Mouse (Mus musculus): Measurements from ENCODE around the gene Glp1r.

The Glp1r gene

DNA sequence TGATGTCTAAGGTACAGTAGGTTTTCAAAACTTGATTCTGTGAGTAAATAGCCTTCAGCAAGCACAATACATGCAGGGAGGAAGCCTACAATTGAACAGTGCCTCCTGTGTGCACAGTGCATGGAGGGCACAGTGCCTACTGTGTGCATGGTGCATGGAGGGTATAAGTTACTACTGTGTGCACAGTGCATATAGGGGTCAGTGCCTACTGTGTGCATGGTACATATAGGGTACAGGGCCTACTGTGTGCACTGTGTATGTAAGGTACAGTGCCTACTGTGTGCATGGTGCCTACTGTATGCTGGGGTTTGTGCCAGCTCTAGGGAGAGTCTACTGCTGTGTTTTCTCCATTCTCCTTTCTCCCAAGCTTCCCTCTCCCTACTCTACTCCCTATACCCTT is 12.6 kb downstream of the Glp1r start:
- no peak for DNase-seq

DNA sequence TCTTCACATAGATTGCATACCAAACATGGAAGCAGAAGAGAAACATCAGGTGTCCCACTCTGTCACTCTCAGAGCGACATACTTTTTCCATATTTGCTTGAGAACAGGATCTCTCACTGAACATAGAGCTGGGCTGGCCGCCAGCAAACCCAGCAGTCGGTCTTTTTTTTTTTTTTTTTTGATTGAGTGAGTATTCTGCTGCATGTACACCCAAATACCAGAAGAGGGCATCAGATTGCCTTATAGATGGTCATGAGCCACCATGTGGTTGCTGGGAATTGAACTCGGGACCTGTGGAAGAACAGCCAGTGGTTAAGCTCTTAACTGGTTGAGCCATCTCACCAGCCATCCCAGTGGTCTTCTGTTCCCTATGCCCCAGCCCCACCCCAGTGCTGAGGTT is 21.9 kb downstream of the Glp1r start:
- no peak for DNase-seq

DNA sequence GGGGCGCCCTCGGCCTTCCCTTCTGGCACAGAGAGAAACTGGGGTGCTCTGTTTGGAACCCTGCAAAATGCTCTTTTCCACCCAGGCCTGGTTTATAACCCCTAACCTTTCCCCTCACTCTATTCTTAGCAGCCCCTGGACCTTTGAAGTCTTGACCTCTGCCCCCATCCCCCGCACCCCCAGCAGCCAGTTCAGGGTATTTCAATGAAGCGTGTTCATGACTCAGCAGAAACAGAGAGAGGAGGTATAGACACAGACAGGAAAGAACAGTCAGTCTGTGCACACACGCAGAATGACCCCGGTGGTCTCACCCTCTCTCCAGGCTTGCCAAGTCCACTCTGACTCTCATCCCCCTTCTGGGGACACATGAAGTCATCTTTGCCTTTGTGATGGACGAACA is 29.2 kb downstream of the Glp1r start:
- no peak for DNase-seq

DNA sequence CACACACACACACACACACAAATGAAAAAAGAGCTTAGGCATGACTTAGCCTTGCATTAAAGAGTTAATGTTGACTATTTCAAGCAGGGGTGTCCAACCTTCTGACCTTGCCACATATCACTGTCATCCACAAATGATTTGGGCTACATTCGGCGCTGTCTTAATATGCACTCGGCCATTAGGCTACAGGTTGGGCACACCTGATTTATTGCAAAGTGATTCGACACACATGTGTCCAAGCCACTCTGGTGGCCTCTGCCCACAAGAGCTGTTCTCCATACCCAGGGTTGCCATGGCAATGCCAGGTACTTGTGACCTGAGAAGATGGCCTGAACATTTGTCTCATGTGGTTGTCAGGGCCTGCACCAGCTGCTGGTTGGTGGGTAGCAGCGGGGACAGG is 31.2 kb downstream of the Glp1r start:
- DNase-seq: peak; percentile 40

DNA sequence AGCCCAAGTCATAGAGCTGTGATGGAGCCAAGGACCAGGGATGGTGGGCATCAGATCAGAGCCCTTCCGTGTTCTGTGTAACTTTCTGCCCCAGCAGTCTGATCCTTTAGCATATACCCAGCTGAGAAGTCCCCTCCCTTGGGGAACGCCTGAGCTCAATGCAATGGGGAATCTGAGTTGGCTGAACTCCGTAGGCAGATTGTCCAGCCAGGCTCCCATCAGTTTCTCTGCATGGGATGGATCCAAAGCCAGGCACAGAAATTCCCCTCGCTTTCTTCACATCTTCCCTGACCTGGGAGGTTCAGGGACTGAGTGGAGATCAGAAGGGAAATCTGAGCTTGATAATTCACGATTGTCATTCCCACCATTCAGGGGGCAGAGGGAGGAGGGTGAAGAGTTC is 33.7 kb downstream of the Glp1r start:
- DNase-seq: no peak

DNA sequence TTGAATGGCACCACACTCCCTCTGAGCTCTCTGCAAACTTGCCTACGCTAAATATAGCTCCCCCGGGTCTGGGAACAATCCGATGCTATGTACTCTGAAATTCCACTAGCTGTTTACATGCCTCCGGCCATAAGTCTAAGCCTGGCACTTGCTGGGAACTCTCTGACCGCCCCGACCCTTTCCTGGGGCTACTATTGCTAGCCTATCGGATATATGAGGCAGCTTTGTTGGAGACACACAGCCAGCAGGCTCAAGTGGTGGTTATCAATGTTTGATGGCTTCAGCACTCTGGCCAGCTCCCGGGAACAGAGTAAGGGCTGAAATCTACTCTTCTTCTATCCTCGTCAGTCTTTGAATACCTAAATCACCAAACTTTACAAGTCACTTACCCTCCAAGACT is 36.9 kb downstream of the Glp1r start:
- peak; percentile 68 for DNase-seq

DNA sequence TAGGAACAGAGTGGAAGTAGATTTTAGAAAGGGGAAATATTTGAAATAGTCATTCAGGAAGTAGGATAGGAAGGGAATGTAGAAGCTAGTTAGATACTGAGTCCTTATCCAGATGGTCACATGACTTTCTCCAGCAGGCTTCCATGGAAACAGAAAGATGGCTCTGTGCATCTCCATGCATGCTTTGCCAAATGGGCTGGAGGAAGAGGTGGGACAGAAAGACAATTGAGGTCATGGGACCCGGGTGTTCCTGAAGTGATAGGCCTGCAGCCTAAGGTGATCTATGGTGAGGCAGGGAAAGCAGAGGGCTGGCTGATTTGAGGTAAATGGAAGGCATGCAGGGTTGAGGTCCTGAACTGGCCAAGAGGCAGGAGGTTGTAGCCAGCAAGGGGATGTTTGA is 46.8 kb downstream of the Glp1r start:
- no peak for DNase-seq

DNA sequence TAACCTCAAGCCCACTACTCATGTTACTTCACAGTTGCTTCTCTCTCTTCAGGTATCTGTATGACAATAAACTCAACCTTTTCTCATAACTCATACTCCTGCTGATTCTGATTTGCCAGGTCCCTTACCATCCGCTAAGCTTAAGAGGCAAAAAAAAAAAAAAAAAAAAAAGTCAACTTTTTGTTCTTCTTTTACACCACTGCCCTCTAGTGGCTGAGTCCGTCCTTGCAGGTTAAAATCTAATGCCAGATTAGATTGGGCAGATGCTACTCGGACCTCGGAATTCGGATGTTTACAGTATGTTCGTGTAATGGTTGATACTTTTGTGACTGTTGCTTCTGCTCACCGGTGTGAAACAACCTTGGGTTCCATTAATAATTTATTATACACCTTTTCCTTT is 49.2 kb downstream of the Glp1r start:
- DNase-seq: peak; percentile 75

DNA sequence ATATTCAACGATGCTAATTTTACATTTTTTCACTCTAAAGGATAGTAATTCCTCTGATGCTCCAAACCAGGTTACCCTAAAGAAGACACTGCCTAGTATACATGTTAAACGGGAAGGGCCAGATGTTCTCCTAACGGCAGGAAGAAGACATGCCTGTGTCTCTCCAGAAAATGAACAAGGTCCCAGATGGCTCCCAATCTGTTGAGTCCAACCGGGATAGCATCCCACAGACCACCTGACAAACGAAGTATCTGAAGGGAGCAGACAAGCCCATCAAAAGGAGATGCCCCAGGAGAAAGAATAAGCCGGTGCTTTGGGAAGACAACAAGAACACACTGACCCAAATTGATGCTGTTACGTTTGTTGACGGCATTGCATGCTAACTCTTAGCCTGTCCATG is 50.0 kb downstream of the Glp1r start:
- DNase-seq: no peak

DNA sequence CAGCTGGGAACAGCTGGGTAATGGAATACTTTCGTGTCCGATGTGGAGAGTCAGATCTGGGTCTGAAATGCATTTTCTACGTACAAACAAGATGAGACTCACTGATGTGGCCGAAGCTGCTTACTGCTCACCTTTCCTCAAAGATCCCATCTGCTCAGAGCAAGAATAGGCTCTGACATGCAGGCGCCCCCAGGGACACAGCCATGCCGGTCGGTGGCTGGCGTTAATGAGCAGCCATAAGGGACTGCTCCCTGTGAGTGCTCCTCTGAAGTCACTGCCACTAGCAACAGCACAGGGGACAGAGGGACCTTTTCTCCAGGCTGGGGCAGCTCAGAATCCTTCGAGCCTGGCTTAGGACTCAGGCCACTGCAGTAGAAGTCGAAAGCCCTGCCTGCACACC is 52.7 kb downstream of the Glp1r start, which contains the start of gene Umodl1:
Umodl1 (plus strand) TSS at position 301 of the 400 bp plus-strand sequence.
- DNase-seq: no peak

DNA sequence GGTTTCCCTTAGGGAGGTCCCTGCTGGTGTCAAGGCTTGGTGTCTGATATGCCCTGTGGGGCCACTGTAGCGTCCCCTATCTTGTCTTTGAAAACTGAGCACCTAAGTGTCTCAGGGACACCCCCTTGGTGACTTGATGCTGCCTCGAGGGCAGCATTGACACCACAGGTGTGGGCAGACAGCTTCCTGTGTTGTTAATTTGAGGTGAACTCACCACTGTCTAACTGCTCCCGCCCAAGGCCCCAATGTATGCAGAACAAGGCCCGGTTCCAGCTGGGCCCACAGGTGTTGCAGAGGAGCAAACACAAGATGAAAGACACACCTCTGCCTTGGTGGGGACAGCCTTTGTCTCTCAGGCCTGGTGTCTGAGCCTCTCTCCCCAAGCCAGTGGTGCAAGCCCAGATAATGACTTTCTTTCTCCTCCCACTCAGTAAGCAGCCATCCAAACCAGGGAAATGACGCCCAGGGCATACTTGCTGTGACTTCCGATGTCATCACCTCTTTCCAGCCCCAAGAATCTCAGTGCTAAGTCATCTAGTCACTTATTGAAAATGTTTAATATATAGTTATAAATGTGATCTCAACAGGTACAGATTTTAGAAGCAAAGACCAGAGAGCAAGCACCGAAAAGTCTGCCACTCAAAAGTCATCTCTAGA is 60.4 kb downstream of the Glp1r start:
- no peak for DNase-seq

DNA sequence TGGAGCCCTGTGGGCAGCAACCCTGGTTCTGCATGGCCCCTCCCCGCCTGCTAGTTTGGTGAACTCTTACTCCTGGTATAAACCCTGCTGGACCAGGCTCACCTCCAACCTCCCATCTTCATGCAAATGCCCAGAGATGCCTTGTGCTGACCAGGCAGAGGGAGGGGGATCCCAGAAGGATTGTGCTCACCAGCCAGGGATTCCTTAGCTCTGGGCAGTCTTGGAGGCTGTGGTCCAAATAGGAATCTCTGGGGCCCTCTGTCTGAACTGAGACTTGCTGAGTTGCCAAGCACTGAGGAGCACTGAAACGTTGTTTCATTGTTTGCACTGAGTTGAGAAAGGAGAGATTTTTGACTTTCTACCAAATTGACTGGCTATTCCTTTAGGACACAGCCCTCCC is 61.3 kb downstream of the Glp1r start:
- DNase-seq: no peak

DNA sequence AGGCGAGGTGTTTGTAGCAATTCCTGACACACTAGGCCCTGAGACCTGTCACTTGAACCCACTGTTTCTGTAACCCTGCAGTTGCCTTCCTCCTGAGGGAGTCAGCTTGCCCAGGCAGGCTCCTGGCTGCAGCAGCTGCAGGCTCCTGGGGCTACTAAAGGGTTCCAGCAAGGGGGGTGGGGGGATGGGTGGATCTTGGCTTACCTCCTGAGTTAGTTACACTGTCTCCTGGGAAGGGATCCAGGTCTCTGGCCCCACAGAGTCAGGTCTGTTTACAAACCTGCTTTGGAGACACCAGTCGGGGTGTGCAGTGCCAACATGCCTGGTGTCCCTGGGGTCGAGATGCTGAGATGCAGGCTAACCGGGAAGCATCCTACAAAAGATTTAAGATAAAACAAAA is 68.4 kb downstream of the Glp1r start:
- DNase-seq: no peak

DNA sequence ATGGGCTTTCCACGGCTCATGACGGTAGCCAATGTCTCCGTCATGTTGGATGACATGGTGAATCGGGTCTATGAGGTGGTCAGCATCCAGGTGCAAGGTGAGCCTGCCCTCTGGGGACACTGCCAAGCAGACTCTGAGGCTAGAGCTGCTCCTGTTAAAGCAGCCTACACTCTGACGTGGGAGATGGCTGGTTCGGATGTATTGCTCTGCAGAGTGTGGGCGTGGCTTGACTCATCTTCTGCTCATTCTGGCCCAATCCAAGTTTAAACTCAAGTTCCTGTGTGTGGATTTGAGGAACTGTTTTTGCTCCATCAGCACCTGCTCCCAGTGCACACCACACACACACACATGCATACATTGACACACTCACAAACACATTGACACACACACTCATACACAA is 70.3 kb downstream of the Glp1r start:
- no peak for DNase-seq

DNA sequence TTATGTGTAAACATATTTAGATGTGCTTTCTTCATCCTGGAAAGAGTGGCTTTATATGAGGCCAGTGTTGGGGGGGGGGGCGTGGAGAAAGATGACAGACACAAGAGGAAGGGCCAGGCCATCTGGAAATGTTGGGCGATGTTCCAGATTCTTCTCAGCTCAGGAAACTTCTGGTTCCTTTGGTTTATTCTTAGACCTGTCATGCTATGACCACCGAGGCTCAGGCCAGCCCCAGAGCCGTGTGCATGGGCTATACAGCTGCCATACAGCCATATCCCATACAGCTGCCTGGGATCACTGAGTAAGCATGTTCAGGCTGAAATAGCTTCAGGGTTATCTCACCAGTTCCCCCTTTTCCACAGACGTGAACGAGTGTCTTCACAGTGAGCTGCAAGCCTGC is 71.7 kb downstream of the Glp1r start:
- DNase-seq: no peak

DNA sequence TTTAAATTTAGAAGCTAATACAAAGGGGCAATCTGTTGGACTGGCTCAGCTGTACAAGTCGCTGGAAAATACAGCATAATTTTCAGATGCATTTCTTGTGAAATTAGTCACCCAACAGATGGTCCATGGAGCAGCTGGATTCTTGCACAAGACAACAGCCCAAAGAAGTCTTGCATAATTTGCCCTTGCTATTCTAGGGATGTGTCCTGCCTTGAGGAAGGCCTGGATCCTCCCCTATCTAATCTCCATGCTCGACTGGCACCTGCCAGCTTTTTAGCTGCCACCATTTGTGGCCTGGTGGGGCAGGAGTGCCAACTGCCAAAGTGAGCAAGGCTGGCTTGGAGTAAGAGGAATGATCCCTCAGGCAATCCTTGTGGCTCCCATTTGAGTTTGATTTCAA is 75.7 kb downstream of the Glp1r start:
- DNase-seq: no peak

DNA sequence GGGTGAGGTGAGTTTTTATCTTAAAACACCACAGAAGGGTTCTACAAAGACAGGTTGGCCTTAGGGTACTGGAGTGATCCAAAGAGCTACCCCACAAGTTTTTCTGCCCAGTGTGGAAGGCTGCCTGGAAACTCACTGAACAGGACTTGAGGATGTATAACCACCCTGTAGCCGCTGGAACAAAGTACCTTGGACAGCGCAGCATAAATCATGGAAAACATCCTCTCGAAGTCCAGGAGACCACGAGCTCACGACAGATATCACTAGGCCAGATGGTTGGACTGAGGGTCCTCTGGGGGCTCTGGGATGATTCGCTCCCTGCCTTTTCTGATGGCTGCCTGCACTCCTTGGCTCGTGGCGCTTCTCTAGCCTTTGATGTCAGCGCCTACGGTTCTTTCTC is 76.9 kb downstream of the Glp1r start:
- DNase-seq: peak; percentile 45

DNA sequence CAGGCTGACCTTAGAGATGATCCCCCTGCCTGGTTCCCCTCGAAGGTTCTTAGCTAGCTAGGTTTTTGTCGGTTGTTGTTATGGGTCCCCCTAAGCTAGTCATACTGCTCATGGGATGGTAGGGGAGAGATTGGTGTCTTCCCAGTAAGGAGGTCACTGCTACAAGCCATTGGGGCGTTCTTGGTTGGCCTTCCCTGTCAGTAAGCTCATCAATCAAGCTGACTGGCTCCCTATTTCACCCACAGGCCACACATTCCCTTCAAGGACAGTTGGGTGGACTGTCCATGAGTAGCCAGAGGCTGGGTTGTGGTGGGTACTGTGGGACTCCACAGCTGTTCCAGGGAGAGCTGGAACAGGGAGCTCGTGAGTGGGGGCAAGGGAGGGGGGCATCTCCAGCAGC is 81.9 kb downstream of the Glp1r start:
- DNase-seq: no peak

DNA sequence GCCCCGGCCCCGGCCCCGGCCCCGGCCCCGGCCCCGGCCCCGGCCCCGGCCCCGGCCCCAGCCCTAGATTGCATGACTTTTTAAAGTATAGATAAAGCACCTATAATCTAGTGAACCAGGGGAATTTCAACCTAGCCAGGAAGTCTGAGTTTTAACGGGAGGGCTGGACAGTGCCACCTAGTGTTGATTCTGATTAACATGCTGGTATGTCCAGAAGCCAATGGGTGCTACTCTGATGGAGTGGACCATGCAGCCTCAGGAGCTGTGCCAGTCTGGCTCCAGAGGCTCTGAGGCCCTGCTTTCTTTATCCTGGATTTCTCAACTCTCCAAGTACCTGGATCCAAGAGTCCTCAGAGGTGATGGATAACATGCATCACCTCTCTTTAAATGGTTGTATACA is 88.6 kb downstream of the Glp1r start:
- peak; percentile 67 for DNase-seq

Measured in embryo, embryonic 11 days (tissue).